In genomic region chr11:97273613-97274012, GRCm38 (mm10) we compare ENCODE assay signal across 13 mouse cellular contexts. TPM values are rescaled to one million over a fixed set of nuclear protein-coding genes. Genes with fewer than 3 reads are reported as not detected.
DNase-seq lines count a peak whose midpoint lies in the region; ATAC-seq and TF ChIP-seq lines count a peak whose summit lies in the region.
"Had no signal": no experiment of that assay in that cellular context is flagged by ENCODE, and none has a peak within 500 bp of the region (broad histone marks: within the 10 kb centered on the region; RNA-seq: fewer than 3 reads in every experiment).

No protein-coding gene starts in this region.

- WGBS in hindbrain, postnatal 0 days = 87% methylated on average over 5 of the region's 5 CpGs
- 86% methylated on average over 5 of the region's 5 CpGs for WGBS in hindbrain, embryonic 10.5 days
- WGBS in forebrain, embryonic 15.5 days = 87% methylated on average over 5 of the region's 5 CpGs

- H3K36me3 ChIP-seq in hindbrain, postnatal 0 days (ENCODE audit: insufficient read depth, low read length) = no peaks in the 10 kb centered on the region
- peaks cover 12% of the 10 kb centered on the region for H3K36me3 ChIP-seq in hindbrain, embryonic 10.5 days
- H3K36me3 ChIP-seq in forebrain, embryonic 15.5 days = no peaks in the 10 kb centered on the region
- H3K36me3 ChIP-seq: heart, embryonic 13.5 days; kidney, embryonic 15.5 days; liver, embryonic 15.5 days had no signal

- H3K4me2 ChIP-seq in hindbrain, postnatal 0 days (ENCODE audit: low read depth, low read length) = no peak overlapping the region
- no peak overlapping the region for H3K4me2 ChIP-seq in forebrain, embryonic 15.5 days (replicated peaks)
- H3K4me2 ChIP-seq: heart, embryonic 13.5 days; kidney, embryonic 15.5 days; liver, embryonic 15.5 days had no signal

- no peak overlapping the region for H3K4me3 ChIP-seq in hindbrain, postnatal 0 days (ENCODE audit: low read length)
- no peak overlapping the region for H3K4me3 ChIP-seq in hindbrain, embryonic 10.5 days
- no peak overlapping the region for H3K4me3 ChIP-seq in forebrain, embryonic 15.5 days
- H3K4me3 ChIP-seq: heart, embryonic 13.5 days; kidney, embryonic 15.5 days; liver, embryonic 15.5 days had no signal

- H3K4me1 ChIP-seq in hindbrain, postnatal 0 days (ENCODE audit: insufficient read depth, low read length) = peaks cover 11% of the 10 kb centered on the region
- H3K4me1 ChIP-seq in hindbrain, embryonic 10.5 days (replicated peaks) = peaks cover 14% of the 10 kb centered on the region
- peaks cover 21% of the 10 kb centered on the region for H3K4me1 ChIP-seq in forebrain, embryonic 15.5 days

- no peak overlapping the region for H3K27ac ChIP-seq in hindbrain, postnatal 0 days
- no peak overlapping the region for H3K27ac ChIP-seq in hindbrain, embryonic 10.5 days
- no peak overlapping the region for H3K27ac ChIP-seq in forebrain, embryonic 15.5 days (replicated peaks)
- H3K27ac ChIP-seq: heart, embryonic 13.5 days; kidney, embryonic 15.5 days; liver, embryonic 15.5 days had no signal

- no peaks in the 10 kb centered on the region for H3K9me3 ChIP-seq in hindbrain, postnatal 0 days (ENCODE audit: low read length)
- H3K9me3 ChIP-seq in hindbrain, embryonic 10.5 days = peaks cover 5% of the 10 kb centered on the region
- no peaks in the 10 kb centered on the region for H3K9me3 ChIP-seq in forebrain, embryonic 15.5 days
- H3K9me3 ChIP-seq: heart, embryonic 13.5 days; kidney, embryonic 15.5 days; liver, embryonic 15.5 days had no signal

- H3K27me3 ChIP-seq in hindbrain, postnatal 0 days (ENCODE audit: insufficient read depth, low read length) = no peaks in the 10 kb centered on the region
- H3K27me3 ChIP-seq in hindbrain, embryonic 10.5 days (ENCODE audit: insufficient read depth, poor library complexity, severe bottlenecking) = no peaks in the 10 kb centered on the region
- H3K27me3 ChIP-seq in forebrain, embryonic 15.5 days = no peaks in the 10 kb centered on the region
- H3K27me3 ChIP-seq: heart, embryonic 13.5 days; kidney, embryonic 15.5 days; liver, embryonic 15.5 days had no signal

- no peak for DNase-seq in hindbrain, postnatal 0 days (ENCODE audit: low spot score)
- DNase-seq in hindbrain, embryonic 10.5 days (ENCODE audit: low spot score) = no peak
- peak; percentile 15 for DNase-seq in thymus, postnatal 14 days
- no peak for DNase-seq in thymus, postnatal 10 days (ENCODE audit: low spot score in 2 of 2)
- DNase-seq in ZHBTc4 (ENCODE audit: low read depth, low spot score) = peak; percentile 91
- no peak for DNase-seq in adrenal gland, postnatal 14 days
- DNase-seq in retina, embryonic 14.5 days (ENCODE audit: low spot score) = no peak
- DNase-seq: cerebellum, postnatal 25 days; right cerebral cortex, postnatal 4 days had no signal

- 0 out of 2 replicates have a peak, but pooled peaks have one; percentile 16 for TF ChIP-seq CTCF in hindbrain, postnatal 0 days (IDR thresholded peaks at IDR 0.05; ENCODE audit: low read depth)

- no peak overlapping the region for H3K9ac ChIP-seq in hindbrain, postnatal 0 days (replicated peaks; ENCODE audit: low read length)
- no peak overlapping the region for H3K9ac ChIP-seq in forebrain, embryonic 15.5 days (replicated peaks)
- H3K9ac ChIP-seq: heart, embryonic 13.5 days; kidney, embryonic 15.5 days; liver, embryonic 15.5 days had no signal

- no peak for ATAC-seq in hindbrain, postnatal 0 days
- ATAC-seq in forebrain, embryonic 15.5 days (replicated peaks) = no peak

RNA-seq across cellular contexts. Expression of gene Npepps, which starts 6.8 kb away (rescaled TPM):
- total RNA-seq in hindbrain, postnatal 0 days (2014; rRNA removed) = 35.0 and 69.2 TPM in 2 replicates
- 99.8 and 102 TPM in 2 replicates for polyA plus RNA-seq in hindbrain, postnatal 0 days (2015; fragmentation: Nextera tagmentation; extraction: Ambion mirVana)
- 98.7 and 103 TPM in 2 replicates for polyA plus RNA-seq in hindbrain, embryonic 10.5 days (2016; fragmentation: Nextera tagmentation; extraction: Ambion mirVana)
- total RNA-seq in adrenal gland, postnatal 14 days (2021) = 73.2 and 74.2 TPM in 2 replicates
- 136 and 151 TPM in 2 replicates for polyA plus RNA-seq in forebrain, embryonic 15.5 days (2015; fragmentation: Nextera tagmentation; extraction: Ambion mirVana)

RNA-seq across cellular contexts. Expression of gene Mrpl45, which starts 41.9 kb away (rescaled TPM):
- total RNA-seq in hindbrain, postnatal 0 days (2014; rRNA removed) = 21.2 and 22.5 TPM in 2 replicates
- 35.1 and 39.5 TPM in 2 replicates for polyA plus RNA-seq in hindbrain, postnatal 0 days (2015; fragmentation: Nextera tagmentation; extraction: Ambion mirVana)
- polyA plus RNA-seq in hindbrain, embryonic 10.5 days (2016; fragmentation: Nextera tagmentation; extraction: Ambion mirVana) = 50.8 and 63.5 TPM in 2 replicates
- 43.5 and 46.0 TPM in 2 replicates for total RNA-seq in adrenal gland, postnatal 14 days (2021)
- 39.0 and 40.6 TPM in 2 replicates for polyA plus RNA-seq in forebrain, embryonic 15.5 days (2015; fragmentation: Nextera tagmentation; extraction: Ambion mirVana)

Comparison
In these comparisons a context has a peak if more than half of its experiments do, and no peak if none do; other contexts are left out.
1. DNase-seq: peak in thymus, postnatal 14 days (single experiment) and ZHBTc4 (single experiment); none in hindbrain, postnatal 0 days (single experiment), hindbrain, embryonic 10.5 days (single experiment), thymus, postnatal 10 days (0 of 2), adrenal gland, postnatal 14 days (single experiment) and retina, embryonic 14.5 days (single experiment).